Mouse (Mus musculus): ENCODE data around the gene Hoxd13.

Gene Hoxd13

DNA sequence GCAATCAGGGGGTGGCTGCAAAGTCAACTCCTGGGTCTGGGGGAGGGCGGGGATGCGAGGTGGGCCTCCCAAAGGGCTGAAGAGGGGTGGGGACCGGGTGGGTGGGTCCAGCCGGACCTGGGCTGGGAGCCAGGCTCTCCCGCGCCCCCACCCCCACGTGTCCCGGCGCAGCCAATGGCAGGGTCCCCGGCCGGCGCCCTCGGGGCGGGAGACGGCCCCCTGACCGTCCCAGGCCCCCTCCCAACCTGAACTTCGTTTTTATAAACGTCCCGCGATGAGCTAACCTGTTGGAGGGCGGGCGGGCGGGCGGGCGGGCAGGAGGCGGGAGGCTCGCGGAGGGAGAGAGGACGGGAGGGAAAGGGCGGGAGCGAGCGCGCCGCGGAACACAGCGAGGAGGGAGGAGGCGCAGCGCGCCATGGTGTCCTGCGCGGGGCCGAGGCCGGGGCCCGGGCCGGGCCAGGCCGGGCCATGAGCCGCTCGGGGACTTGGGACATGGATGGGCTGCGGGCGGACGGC, at the start of gene Hoxd13:
Hoxd13 (plus strand) TSS at position 469 of the 516 bp plus-strand sequence.
- DNase-seq = no peak

DNA sequence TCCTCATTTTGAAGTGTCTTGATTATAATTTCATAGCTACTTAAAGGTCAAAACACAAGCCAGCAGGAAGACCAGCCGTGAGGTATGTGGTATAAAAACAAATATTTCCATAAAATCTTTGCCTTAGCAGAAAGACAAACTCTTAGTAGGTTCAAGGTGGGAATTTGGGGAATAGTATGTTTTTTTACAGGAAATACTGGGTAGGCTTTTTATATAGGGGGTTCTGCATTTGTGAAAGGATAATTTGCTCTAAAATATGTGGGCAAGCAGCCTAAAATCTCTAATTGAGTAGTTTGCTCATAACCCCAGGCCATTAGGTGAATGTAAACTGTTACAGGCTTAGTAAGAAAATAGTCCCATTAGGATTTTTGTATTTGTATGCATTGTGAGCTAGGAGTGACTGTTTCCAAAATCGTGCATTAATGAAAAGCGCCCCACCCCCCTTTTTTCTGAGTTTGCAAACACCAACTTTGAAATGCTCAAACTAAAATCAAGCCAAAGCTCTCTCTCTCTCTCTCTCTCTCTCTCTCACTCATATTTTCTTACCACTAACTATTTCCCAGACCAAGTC, 48.3 kb upstream of the Hoxd13 start:
- no peak for DNase-seq

DNA sequence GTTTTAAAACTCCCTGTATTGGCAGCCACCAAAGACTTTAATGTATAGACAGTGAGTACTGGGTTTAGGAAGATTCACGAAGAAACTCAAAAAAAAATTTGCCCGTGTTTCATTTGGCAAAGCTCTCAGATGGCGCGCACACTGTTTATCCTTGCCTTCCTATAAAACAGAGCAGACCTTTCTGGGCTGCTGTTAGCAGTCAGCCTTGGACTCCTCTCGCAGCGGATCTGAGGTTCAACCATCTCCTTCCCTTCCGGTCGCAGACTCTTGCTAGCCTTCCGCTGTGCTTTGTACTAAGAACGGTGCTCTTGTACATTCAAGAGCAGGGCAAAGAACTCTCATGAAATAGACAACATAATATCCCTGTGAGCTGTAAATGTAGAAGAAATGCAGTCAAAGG, 47.7 kb upstream of the Hoxd13 start:
- no peak for DNase-seq

DNA sequence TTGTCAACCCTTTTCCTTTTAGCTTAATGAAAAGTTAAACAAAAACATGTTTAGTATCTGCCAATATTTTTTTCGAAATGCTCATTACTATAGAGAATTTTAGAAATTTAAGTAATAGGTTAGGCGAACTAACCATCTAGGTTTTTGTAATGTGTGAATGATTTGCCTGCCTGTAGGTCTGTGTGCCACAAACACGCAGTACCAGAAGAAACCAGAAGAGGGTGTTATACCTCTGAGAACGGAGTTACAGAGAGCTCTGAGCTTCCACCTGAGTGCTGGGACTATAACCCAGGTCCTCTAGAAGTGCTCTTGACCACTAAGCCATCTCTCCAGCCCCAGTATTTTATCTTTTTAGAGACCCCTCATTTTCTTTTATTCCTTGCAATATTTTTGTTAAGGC, 32.7 kb upstream of the Hoxd13 start:
- DNase-seq = no peak

DNA sequence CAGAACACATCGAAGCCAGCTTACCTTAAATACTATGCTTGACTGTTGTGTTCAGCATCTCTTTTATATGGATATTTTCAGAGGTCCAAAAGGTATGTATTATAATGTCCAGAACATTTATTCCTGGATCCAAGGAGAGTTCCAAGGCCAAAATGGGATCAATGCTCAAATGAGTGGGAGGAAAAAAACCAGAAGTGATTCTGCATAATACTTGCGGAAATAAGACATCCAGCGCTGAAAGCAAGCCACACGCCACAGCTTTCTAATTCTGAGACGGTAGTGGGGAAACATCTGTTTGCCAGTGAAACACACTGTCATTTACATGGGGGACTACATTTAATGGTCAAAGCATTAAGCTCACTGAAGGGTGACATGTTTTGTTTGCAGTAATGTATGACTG, 25.7 kb upstream of the Hoxd13 start:
- no peak for DNase-seq

DNA sequence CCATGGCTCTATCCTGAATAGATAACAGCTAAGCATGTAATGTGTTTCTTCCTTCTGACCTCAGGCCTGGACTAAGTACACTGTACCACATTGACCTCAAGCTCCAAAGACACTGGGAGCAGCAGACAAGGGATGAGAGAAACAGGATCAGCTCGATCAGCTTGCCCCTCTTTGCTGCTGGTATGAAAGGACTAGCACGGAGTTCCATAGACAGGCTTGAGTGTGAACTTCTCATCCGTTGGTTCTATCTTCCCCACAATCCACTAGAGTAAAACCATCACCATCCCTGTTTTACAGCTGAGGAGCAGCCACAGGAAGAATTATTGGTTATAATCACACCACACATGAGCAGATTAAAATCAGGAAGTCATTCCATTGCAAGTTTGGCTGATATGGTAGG, 22.5 kb upstream of the Hoxd13 start:
- DNase-seq = no peak

DNA sequence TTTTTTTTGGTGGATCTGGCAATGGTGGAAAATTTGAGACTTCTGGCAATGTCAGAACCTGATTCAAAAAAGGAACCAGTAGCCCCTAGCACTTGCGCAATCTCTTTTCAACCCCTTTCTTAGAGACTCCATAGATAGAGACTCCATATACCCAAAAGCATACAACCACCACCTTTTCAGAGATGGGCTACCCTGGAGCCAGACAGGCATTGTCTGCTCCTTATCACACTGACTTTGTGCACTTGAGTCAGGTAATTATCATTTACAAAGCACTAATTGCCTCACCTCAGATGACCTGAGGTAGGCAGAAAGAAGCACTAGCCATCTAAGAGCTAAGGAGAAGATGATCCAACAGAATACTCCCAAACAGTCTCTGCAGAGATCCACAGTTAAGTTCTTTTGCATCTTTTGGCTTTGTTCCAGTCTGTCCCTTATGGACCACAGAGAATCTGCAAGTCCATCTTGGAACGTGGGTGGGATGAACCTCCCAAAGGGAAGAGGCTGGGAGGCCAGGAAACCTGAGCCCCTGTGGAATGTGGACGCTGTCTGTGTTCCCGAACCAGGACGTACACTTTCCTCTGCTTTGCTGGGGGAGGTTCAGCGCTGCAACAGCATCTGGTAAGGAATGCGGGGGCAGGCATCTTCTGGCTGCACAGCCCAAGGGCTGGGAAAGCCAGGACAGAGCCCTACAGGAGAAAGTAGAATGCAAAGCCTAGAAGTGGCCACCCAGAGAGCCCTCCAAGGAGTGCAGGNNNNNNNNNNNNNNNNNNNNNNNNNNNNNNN, 20.8 kb upstream of the Hoxd13 start:
- DNase-seq = no peak

DNA sequence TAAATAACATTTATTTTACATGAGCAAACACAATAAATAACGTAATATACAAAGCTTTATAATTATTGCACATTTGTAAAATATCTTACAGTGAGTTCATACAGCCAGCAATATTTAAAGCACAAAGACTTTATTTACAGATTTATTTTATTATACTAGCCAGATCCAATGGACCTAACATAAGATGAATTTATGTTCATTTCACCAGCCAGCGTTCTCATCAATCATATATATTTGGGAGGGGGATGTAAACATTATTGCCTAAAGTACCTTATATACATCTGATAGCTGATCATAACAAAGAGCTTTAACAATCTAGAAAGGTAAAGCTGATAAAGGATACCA, 15.1 kb upstream of the Hoxd13 start:
- no peak for DNase-seq

DNA sequence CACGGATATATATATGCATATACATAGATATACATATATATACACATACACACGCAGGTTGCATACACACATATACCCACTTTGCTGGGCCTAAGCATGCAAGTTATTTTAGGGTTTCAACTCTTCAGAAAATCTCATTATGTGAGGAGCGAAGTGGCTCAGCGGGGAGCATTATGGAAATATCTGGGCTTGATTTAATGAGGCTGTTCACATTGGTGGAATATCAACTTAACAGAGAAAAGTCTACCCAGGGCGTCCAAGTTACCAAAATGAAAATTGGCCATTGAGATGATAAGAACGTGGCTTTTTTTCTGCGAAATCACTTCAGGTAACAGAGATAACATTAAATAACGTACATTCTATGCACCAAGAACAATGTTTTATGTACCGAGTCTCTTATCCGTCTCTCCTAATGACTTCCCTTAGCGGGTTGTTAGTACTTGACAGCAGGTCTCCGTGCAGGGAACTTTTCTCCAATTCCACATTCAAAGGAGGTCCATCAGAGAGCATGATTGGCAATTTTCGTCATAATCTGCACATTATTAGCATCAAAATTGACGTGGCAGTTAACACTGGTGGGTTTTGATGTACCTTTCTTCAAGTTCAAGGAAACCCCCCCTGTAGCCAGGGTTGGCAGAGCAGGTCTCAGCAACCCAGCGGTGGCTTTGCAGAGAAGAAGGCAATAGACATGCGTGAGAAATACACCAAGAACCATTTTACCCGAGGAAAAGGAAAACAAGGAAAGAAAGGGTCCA, 14.2 kb upstream of the Hoxd13 start:
- DNase-seq = no peak

DNA sequence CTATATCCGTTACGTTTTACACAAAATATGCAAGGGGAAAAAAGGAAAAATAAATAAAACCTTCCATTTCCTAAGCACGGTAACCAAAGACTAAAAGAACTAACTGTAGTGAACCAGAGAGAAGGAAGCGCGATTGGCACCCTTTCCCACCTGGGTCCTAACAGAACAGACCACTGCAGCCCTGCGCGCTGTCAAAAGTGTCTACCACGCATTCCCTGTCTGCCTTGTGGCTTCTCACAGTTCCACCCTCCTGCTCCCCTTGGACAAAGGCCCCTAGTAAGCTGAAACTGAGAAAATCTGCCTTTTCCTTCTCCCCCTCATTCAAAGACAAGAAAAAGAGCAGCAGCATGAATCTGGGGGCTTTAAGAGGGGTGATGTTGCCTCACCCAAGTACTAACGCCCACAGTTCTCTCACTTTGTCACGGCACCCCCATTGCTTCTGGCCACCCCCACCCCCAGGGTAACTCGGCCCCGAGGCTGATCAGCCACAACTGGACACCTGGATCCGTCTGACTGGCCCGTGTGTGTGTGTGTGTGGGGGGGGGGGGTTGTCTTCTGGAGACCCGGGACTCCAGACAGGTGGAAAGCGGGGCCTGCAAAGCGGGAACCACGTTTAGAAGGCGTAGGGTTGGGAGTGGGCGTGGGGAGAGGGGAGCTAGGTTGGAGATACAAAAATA, 13.2 kb upstream of the Hoxd13 start:
- DNase-seq = no peak

DNA sequence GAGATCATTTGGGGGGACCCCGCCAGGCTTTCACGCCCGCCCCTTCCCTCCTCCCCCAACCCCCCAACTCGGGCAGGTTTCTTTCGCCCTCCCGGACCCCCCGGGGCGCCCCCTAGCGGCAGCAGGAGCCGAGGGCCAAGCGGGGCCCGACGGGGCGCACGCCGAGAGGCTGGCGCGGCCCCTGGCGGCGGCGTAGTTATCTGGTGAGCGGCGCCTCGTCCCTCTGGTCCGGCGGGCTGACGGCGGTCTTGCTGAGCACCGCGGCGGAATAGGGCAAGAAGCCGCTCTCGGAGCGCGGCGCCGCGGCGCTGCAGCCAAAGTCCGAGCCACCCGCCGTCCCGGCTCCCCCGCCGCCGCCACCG, 12.7 kb upstream of the Hoxd13 start:
- DNase-seq = no peak

DNA sequence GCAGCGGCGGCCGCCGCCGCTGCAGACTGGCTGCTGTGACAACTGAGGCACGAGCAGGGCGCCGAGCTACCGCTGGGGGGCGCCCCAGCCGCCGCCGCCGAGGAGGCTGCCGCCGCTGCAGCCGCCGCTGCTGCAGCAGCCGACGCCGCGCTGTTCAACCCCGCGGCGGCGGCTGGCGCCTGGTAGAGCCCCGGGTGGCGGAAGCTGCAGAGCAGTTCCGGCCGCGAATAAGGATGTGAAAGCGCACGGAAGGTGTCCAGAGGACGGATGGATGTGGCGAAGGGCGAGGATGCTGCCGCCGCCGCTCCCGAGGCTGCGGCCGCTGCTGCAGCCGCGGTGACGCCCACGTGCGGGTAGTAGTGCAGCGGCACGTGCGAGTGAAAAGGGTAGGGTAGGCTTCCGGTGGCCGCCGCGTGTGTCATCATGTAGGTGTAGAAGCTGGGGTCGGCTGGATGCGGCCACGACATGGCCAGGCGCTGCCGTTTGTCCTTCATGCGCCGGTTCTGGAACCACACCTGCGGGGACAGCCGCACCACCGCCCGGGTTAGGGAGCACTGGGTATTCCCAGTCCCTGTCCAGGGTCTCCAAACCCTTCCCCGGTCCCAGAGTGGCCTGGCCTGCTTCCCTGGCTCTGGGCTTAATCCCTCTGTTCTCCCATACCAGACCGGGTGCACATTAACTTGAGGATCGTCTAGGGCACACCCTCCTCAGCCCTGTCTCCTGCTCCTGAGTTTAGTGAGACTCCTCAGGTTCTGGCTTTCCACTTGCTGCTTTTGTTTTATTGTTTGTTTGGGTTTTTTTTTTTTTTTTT, 12.1 kb upstream of the Hoxd13 start:
- DNase-seq = no peak

DNA sequence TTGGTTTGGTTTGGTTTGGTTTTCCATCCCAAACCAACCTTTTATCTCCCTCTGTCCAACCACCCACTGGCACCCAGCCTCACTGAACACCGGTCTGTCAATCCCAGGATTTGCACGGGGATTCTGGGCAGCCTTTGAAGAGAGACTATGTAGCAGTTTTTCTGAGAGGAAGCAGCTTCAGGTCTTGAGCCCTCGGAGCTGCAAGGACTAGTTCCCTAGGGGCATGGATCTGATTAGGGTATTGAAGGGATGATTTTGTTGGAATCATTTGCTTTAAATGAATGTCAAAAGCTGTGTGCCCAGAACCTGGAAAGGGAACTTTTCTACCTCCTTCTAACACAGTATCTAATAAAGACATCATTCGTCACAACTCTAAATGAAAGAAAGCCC, 11.5 kb upstream of the Hoxd13 start:
- no peak for DNase-seq

DNA sequence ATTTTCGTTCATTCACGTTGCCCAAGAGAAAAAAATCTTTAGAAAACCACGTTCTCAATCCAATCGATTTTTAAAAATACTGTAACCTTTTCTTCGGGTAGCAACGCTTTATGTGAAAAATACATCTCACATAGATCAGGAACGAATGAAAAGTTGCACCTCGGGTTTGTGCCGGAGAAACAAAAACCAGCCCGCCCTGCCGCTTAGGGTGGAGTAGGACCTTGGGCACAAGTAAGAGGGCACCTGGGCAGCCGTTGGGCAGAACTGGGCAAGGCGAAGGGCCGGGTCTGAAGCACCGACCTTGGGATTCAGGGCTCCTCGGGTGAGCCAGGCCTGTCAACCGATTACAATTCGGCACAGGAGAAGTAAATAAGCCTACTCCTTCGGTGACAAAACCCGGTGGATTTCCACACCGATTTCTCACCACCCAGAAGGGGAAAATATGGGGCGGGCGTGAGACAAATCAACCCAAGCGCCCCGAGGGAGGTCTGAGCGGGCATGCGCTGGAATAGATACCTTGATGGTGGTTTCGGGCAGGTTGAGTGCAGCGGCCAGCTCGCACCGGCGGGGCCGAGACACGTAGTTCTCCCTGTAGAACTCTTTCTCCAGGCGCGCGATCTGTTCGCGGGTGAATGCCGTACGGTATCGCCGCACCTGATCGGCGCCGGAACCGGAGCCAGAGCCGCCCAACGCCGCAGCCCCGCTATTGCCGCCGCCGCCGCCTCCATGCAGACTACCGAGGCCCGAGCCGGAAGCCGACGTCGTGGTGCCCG, 10.7 kb upstream of the Hoxd13 start:
- DNase-seq = no peak

DNA sequence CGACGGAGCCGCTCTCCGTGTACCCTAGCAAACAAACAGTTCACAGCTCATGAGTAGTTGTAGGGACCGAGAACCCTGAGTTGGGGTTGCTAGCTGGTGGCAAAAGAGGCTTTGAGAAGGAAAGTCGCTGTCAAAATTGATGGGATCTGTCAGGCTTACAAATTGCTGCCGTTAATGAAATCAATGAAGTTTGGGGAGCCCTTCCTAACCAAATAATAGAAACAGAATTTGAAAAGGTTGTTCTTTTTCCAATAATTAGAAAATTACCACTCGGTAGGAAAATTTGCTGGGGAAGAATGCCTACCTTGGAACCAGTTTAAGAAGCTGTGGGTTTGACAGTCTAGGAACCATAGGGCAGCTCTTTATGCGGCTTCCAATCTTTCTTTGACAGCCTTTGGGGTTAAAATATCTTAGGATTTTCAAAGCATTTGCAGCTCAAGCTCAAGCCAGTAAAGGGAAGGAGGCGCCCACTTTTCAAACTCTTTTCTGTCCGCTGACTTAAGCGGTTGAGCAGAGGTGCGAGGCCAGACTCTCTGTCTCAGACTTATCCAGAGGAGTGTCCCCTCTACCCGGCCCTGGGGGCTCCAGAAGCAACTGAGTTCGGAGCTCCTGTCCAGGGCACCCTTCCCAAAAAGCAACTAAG, 10.0 kb upstream of the Hoxd13 start:
- no peak for DNase-seq

DNA sequence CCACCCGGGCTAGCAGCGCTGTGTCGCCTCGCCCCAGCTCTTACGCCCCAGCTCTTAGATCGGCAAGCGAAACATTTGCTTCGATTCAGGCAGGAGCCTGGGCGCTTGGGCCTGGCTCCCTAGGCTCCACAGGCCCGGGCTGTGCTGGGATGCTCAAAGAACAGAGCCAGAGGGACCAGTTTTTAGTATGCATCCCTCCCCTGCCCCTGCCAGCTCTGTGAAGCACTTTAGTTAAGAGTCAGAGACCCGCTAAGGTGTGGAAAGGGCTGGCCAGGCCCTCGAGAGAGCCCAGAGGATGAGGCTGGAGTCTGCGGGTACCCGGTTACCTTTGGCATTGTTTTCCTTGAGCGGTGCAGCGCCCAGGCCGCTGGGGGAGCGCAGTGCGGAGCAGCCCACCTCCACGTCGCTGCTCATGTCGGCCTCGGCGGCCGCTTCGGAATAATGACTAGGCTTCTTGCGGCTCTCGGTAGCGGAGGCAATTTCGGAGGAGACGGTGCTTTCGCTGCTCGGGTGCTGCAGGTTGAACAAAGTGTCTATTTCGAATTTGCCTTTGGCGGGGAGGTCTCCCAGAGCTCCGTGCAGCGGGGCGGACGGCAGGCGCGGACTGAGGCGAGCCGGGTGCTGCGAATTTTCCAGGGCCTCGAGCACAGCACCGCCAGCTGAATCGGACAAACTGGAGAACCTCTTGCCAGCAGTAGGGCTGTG, 9.3 kb upstream of the Hoxd13 start:
- no peak for DNase-seq

DNA sequence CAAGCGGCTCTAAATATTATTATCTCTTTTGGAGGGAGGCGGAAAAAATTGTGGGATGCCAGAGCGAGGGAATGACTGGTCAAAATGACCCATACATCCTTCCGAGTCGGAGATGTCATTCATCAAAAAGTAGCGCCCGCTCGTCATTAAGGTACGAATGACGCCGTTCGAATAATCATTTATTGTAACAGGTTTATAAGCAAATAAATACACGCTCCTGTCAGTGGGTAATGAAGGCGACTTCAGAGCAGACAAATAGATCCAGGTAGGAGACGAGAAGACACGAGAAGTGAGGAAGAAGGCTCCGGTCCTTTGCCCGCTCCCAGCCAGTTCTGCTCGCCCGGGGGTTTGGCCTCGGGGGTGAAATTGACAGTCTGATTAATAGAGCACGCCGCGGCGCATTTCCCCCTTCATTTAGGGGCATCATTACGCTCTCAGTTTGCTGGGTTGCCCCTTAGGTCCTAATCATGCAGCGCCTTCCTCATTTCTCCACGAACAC, 8.6 kb upstream of the Hoxd13 start, which contains the start of gene Evx2:
Evx2 (minus strand) TSS at position 51 of the 499 bp plus-strand sequence.
- no peak for DNase-seq

DNA sequence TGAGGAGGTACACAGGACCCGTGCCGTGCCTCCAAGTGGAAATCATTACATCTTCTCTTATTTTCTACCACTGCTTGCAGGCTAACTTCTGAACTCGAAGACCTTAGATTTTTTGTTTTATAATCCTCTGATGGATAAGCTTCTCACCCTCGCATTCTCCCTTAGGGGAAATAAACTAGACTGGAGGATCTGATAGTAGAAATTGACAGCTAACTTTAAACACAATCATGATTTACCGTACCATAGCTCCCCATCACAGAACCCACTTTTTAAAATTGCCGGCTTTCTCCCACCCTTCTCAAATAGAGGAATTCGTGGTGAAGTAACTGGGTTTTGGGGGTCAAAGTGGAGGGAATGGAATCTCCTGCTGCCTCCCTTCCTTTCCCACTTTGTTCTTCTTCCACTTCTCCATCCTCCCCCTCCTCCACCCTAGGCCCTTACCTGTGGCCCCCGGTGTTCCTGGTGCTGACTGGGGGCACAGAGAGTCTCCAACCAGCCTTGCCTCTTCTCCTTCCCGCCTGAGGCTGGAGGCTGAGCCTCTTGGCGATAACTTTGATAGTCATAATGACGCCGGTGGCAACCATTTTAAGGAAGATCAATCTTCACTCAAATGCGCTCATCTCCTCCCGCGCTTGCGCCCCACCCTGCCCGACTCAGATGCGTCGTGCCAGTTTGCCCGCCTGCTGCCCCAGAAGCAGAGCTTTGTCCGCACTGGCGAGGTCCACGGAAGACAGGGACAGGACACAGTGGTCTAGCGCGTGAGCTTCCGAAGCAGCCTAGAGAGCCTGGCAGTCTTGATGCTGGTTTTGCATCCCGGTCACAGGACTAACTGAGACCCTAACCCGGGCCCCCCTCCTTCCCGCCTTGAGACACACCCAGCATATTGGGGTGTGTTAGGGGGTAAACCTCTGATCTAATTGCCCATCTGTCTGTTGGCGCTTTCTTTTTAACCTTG, 7.4 kb upstream of the Hoxd13 start:
- no peak for DNase-seq

DNA sequence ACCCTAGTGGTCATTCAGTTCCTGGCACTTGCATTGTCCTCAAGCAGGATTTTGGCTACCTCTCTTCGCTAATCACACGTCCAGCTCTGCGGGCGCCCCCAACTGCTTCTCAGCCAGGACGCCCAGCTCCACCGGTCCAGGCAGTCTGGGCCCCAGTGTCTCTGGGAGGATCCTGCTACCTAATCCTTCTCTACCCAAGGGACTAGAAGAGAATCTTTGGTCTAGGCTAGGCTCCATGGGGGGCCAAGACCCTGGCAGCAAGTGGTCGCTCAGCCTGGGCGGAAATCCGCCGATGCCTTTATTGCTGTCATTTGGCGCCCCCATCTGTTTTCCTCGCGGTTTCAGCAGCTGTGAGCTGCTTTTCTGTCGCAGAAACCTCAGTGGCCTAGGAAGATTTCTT, 6.4 kb upstream of the Hoxd13 start:
- DNase-seq = no peak
